Mouse (Mus musculus): ENCODE data around the gene Myo6.

Gene Myo6

GRCm38 (mm10) chr9:80237184-80237799 lies 72.5 kb downstream of the Myo6 start:
- DNase-seq (ENCODE audit: low read depth, low spot score), result no peak

- no peak for DNase-seq (ENCODE audit: low read depth, low spot score)
These were observed 76.9 kb downstream of the Myo6 start for GRCm38 (mm10) chr9:80241719-80242118.

- DNase-seq (ENCODE audit: low read depth, low spot score), result no peak
These were observed 87.3 kb downstream of the Myo6 start for GRCm38 (mm10) chr9:80252146-80252545.

- DNase-seq (ENCODE audit: low read depth, low spot score), result no peak
These were observed 88.4 kb downstream of the Myo6 start for GRCm38 (mm10) chr9:80253241-80253640.

- DNase-seq (ENCODE audit: low read depth, low spot score), result peak; percentile 12
These were observed 91.7 kb downstream of the Myo6 start for GRCm38 (mm10) chr9:80256561-80256960.

GRCm38 (mm10) chr9:80258396-80258795 lies 93.6 kb downstream of the Myo6 start:
- no peak for DNase-seq (ENCODE audit: low read depth, low spot score)

- no peak for DNase-seq (ENCODE audit: low read depth, low spot score)
These were observed 96.1 kb downstream of the Myo6 start for GRCm38 (mm10) chr9:80260905-80261304.

- DNase-seq (ENCODE audit: low read depth, low spot score), result peak; percentile 85
These were observed 97.7 kb downstream of the Myo6 start for GRCm38 (mm10) chr9:80262367-80263026.

- DNase-seq (ENCODE audit: low read depth, low spot score), result no peak
These were observed 101.3 kb downstream of the Myo6 start for GRCm38 (mm10) chr9:80266086-80266485.

GRCm38 (mm10) chr9:80266507-80266906 lies 101.7 kb downstream of the Myo6 start:
- DNase-seq (ENCODE audit: low read depth, low spot score), result no peak

GRCm38 (mm10) chr9:80269596-80269995 lies 104.8 kb downstream of the Myo6 start:
- no peak for DNase-seq (ENCODE audit: low read depth, low spot score)

- DNase-seq (ENCODE audit: low read depth, low spot score), result no peak
These were observed 108.1 kb downstream of the Myo6 start for GRCm38 (mm10) chr9:80272951-80273350.

GRCm38 (mm10) chr9:80275053-80275771 lies 110.4 kb downstream of the Myo6 start:
- DNase-seq (ENCODE audit: low read depth, low spot score), result no peak

- DNase-seq (ENCODE audit: low read depth, low spot score), result no peak
These were observed 110.9 kb downstream of the Myo6 start for GRCm38 (mm10) chr9:80275772-80276134.

- no peak for DNase-seq (ENCODE audit: low read depth, low spot score)
These were observed 112.3 kb downstream of the Myo6 start for GRCm38 (mm10) chr9:80277157-80277556.

- no peak for DNase-seq (ENCODE audit: low read depth, low spot score)
These were observed 112.9 kb downstream of the Myo6 start for GRCm38 (mm10) chr9:80277770-80278169.

GRCm38 (mm10) chr9:80280724-80281123 lies 115.9 kb downstream of the Myo6 start:
- DNase-seq (ENCODE audit: low read depth, low spot score), result no peak

- no peak for DNase-seq (ENCODE audit: low read depth, low spot score)
These were observed 117.6 kb downstream of the Myo6 start for GRCm38 (mm10) chr9:80282426-80282825.

GRCm38 (mm10) chr9:80284539-80285174 lies 119.8 kb downstream of the Myo6 start:
- DNase-seq (ENCODE audit: low read depth, low spot score), result no peak

GRCm38 (mm10) chr9:80286845-80287244 lies 122.0 kb downstream of the Myo6 start:
- no peak for DNase-seq (ENCODE audit: low read depth, low spot score)

- DNase-seq (ENCODE audit: low read depth, low spot score), result peak; percentile 61
These were observed 128.3 kb downstream of the Myo6 start for GRCm38 (mm10) chr9:80293056-80293584.

GRCm38 (mm10) chr9:80296086-80296485 lies 131.3 kb downstream of the Myo6 start:
- DNase-seq (ENCODE audit: low read depth, low spot score), result no peak
